In genomic region chr1:135452259-135452658, GRCm38 (mm10) we compare ENCODE assay signal across 9 mouse cellular contexts. TPM values are rescaled to one million over a fixed set of nuclear protein-coding genes. Genes with fewer than 3 reads are reported as not detected.
A peak's percentile ranks its signal among the peaks of the same experiment; 100 is the strongest.
DNase-seq lines count a peak whose midpoint lies in the region; ATAC-seq lines count a peak whose summit lies in the region.
"Had no signal": no experiment of that assay in that cellular context is flagged by ENCODE, and none has a peak within 500 bp of the region (broad histone marks: within the 10 kb centered on the region; RNA-seq: fewer than 3 reads in every experiment).

No protein-coding gene starts in this region.

- H3K36me3 ChIP-seq in kidney, embryonic 16.5 days (ENCODE audit: insufficient read depth, low read length), result peaks cover 60% of the 10 kb centered on the region

- no peak overlapping the region for H3K4me3 ChIP-seq in kidney, embryonic 16.5 days (ENCODE audit: low read length)
- H3K4me3 ChIP-seq: lung, embryonic 15.5 days had no signal

- WGBS in kidney, embryonic 16.5 days, result 74% methylated on average over 10 of the region's 10 CpGs

- no peak overlapping the region for H3K4me2 ChIP-seq in kidney, embryonic 16.5 days (replicated peaks; ENCODE audit: low read depth, low read length)
- H3K4me2 ChIP-seq: lung, embryonic 15.5 days had no signal

- H3K27ac ChIP-seq in kidney, embryonic 16.5 days (ENCODE audit: low read length), result no peak overlapping the region
- H3K27ac ChIP-seq: lung, embryonic 15.5 days had no signal

- H3K4me1 ChIP-seq in kidney, embryonic 16.5 days (ENCODE audit: insufficient read depth, low read length), result no peaks in the 10 kb centered on the region
- H3K4me1 ChIP-seq: lung, embryonic 15.5 days had no signal

- no peaks in the 10 kb centered on the region for H3K27me3 ChIP-seq in kidney, embryonic 16.5 days (ENCODE audit: insufficient read depth, low read length)
- H3K27me3 ChIP-seq: lung, embryonic 15.5 days had no signal

- ATAC-seq in kidney, embryonic 16.5 days (ENCODE audit: low FRiP score, low TSS enrichment), result no peak

- H3K9me3 ChIP-seq in kidney, embryonic 16.5 days (ENCODE audit: low read length), result no peaks in the 10 kb centered on the region
- H3K9me3 ChIP-seq: lung, embryonic 15.5 days had no signal

- DNase-seq in adrenal gland, postnatal 14 days, result peak; percentile 49
- DNase-seq in adrenal gland, adult 8-10 months, result no peak
- peak; percentile 25 for DNase-seq in kidney, postnatal 14 days
- DNase-seq in MN1 (ENCODE audit: low spot score), result peak; percentile 34
- peak; percentile 60 to 66 for DNase-seq in kidney, postnatal 4 days
- DNase-seq in thymus, postnatal 0 days (ENCODE audit: low spot score), result peak; percentile 56
- no peak for DNase-seq in c-Kit-positive CD71-positive TER-119-positive erythroid progenitor cells, embryonic 14.5 days (ENCODE audit: low spot score)

- H3K9ac ChIP-seq in kidney, embryonic 16.5 days (replicated peaks; ENCODE audit: low read length), result no peak overlapping the region
- H3K9ac ChIP-seq: lung, embryonic 15.5 days had no signal

RNA-seq across cellular contexts. Expression of gene Ipo9, which starts 22.0 kb away (rescaled TPM):
- total RNA-seq in adrenal gland, postnatal 14 days (2021), result 72.6 and 73.7 TPM in 2 replicates
- 100 to 1,000 TPM in 2 of 4 experiments, 10 to 100 TPM in 2; 71.1 to 104 (median 90.1) TPM for total RNA-seq in adrenal gland, adult 8-10 months (2022)
- polyA plus RNA-seq in kidney, embryonic 16.5 days (2015; fragmentation: Nextera tagmentation; extraction: Ambion mirVana), result 130 and 139 TPM in 2 replicates
- polyA plus RNA-seq in thymus, postnatal 0 days (2015; fragmentation: Nextera tagmentation; extraction: Ambion mirVana), result 45.0 and 51.9 TPM in 2 replicates

Comparison
In these comparisons a context has a peak if more than half of its experiments do, and no peak if none do; other contexts are left out.
1. DNase-seq: peak in adrenal gland, postnatal 14 days (single experiment), kidney, postnatal 14 days (single experiment), MN1 (single experiment), kidney, postnatal 4 days (2 of 2) and thymus, postnatal 0 days (single experiment); none in adrenal gland, adult 8-10 months (single experiment) and c-Kit-positive CD71-positive TER-119-positive erythroid progenitor cells, embryonic 14.5 days (single experiment).